Mouse (Mus musculus) midbrain, postnatal 0 days (tissue): ENCODE measurements around the gene Timp2. TPM values are rescaled to one million over a fixed set of nuclear protein-coding genes. Genes with fewer than 3 reads are reported as not detected.

ENCODE experiments used
- ATAC-seq: fragments of 200-750 bp; cut with Nextera tagmentation; 2 replicates; pipeline ENCODE4 v1.8.0; 2017; ENCODE audit warnings: moderate number of reproducible peaks, mild to moderate bottlenecking, moderate TSS enrichment, moderate library complexity; ENCODE audit not compliant: low FRiP score
- DNase-seq: peaks from one replicate; pipeline ENCODE4 v3.0.0-alpha.2; 2015; ENCODE audit warnings: low spot score
- H3K27ac ChIP-seq: fragments of 300-500 bp; sonication (generic); 2 replicates; pipeline ENCODE4 v1.5.1; 2014; ENCODE audit warnings: low read depth, mild to moderate bottlenecking, low read length, mixed read lengths
- H3K27me3 ChIP-seq: fragments of 300-500 bp; sonication (generic); 2 replicates; pipeline ENCODE4 v1.6.1; 2014; ENCODE audit warnings: low read length, control low read depth, mixed read lengths; ENCODE audit not compliant: insufficient read depth
- H3K36me3 ChIP-seq: fragments of 300-500 bp; sonication (generic); 2 replicates; pipeline ENCODE4 v1.6.1; 2014; ENCODE audit warnings: low read length, control low read depth, mixed read lengths; ENCODE audit not compliant: insufficient read depth
- H3K4me1 ChIP-seq: fragments of 300-500 bp; sonication (generic); 2 replicates; pipeline ENCODE4 v1.6.1; 2014; ENCODE audit warnings: mild to moderate bottlenecking, control low read depth, antibody characterized with exemption, low read length, mixed read lengths; ENCODE audit not compliant: insufficient read depth
- H3K4me2 ChIP-seq: fragments of 300-500 bp; sonication (generic); 2 replicates; pipeline ENCODE4 v1.6.1; 2014; ENCODE audit warnings: low read depth, mild to moderate bottlenecking, low read length, mixed read lengths; ENCODE audit not compliant: poor library complexity, severe bottlenecking
- H3K4me3 ChIP-seq: fragments of 300-500 bp; sonication (generic); 2 replicates; pipeline ENCODE4 v1.5.1; 2014; ENCODE audit warnings: low read depth, mild to moderate bottlenecking, low read length, moderate library complexity
- H3K9ac ChIP-seq: fragments of 300-500 bp; sonication (generic); replicated peaks from 2 replicates; pipeline ENCODE4 v1.6.1; 2014; ENCODE audit warnings: mild to moderate bottlenecking, low read length, moderate library complexity, mixed read lengths; ENCODE audit not compliant: poor library complexity, severe bottlenecking
- H3K9me3 ChIP-seq: fragments of 300-500 bp; sonication (generic); 2 replicates; pipeline ENCODE4 v1.6.1; 2016; ENCODE audit warnings: low read length, control low read depth
- CTCF ChIP-seq: IDR thresholded peaks from 2 replicates; pipeline ENCODE4 v1.5.1; 2016; ENCODE audit warnings: antibody characterized with exemption, mild to moderate bottlenecking
- WGBS: fragments of 180-500 bp; shearing (Covaris S2); extraction: QIAGEN DNeasy Blood & Tissue Kit; methylation state at CpG from one replicate; pipeline ENCODE4 v1.1.7; 2014; 5-methylcytosine and 5-hydroxymethylcytosine counted together
- polyA plus RNA-seq: library from polyadenylated mRNA; unstranded; fragments of >200 nt; fragmentation: Nextera tagmentation; extraction: Ambion mirVana; gene quantifications from 2 replicates; pipeline ENCODE4 v1.2.1, GENCODE M21; 2015
- total RNA-seq: library from RNA; depleted of rRNA; stranded (reverse); fragments of >200 nt; gene quantifications from 2 replicates; pipeline ENCODE4 v1.2.3, GENCODE M21; 2014

The Timp2 gene
- total and polyA plus RNA-seq, 2 experiments from 2014 or later = 140 to 217 TPM

DNA sequence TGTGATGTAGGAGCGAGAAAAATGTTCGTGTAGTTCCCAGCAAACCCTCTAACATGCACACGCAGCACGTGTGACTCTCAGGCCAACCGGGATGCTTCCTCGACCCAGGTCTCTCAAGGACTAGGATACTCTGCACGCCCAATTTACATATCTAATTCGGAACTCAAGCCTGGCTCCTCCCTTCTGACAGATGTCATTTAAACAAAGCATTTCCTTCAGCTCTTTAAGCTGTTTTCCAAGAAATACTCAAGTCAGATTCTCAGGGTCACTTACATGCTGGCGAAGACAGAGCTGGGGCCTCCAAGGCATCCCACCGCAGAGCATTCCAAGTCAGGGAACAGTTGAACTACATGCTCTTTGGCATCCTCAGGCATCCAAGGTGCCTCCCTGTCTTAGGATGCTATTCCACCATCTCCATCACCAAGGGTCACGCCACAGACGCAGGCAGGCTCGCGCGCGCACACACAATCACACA lies 66.5 kb downstream of the Timp2 start:
- Histone ChIP-seq H3K4me2 (peak overlapping the region; percentile 85), H3K36me3 (peaks cover 32% of the 10 kb centered on the region), H3K4me1 (peaks cover 5% of the 10 kb centered on the region; the same call in 1 of the 2 replicates), H3K9me3 (no peaks in the 10 kb centered on the region), H3K9ac (peak overlapping the region; percentile 98), H3K4me3 (peak overlapping the region; percentile 91), H3K27me3 (no peaks in the 10 kb centered on the region), H3K27ac (peak overlapping the region; percentile 92)
- WGBS = under 1% methylated on average over 16 of the region's 16 CpGs
- DNase-seq (peak; percentile 58), ATAC-seq (no peak)
- TF ChIP-seq CTCF = no peak

- no peak for TF ChIP-seq CTCF
- Histone ChIP-seq H3K27me3 (no peaks in the 10 kb centered on the region), H3K4me1 (peaks cover 5% of the 10 kb centered on the region; the same call in 1 of the 2 replicates), H3K36me3 (peaks cover 46% of the 10 kb centered on the region), H3K4me2 (no peak overlapping the region), H3K27ac (no peak overlapping the region), H3K9ac (no peak overlapping the region), H3K4me3 (no peak overlapping the region), H3K9me3 (no peaks in the 10 kb centered on the region)
- DNase-seq (no peak), ATAC-seq (no peak)
- 97% methylated on average over 9 of the region's 9 CpGs for WGBS
Measured at GRCm38 (mm10) chr11:118287573-118287972, 68.0 kb downstream of the Timp2 start.

GRCm38 (mm10) chr11:118286434-118286833 lies 69.1 kb downstream of the Timp2 start:
- Histone ChIP-seq H3K27ac (no peak overlapping the region), H3K9me3 (no peaks in the 10 kb centered on the region), H3K9ac (no peak overlapping the region), H3K36me3 (peaks cover 53% of the 10 kb centered on the region), H3K4me2 (no peak overlapping the region), H3K4me1 (peaks cover 5% of the 10 kb centered on the region; the same call in 1 of the 2 replicates), H3K27me3 (no peaks in the 10 kb centered on the region), H3K4me3 (no peak overlapping the region)
- DNase-seq (no peak), ATAC-seq (no peak)
- WGBS = 94% methylated on average over 9 of the region's 9 CpGs
- no peak for TF ChIP-seq CTCF

DNA sequence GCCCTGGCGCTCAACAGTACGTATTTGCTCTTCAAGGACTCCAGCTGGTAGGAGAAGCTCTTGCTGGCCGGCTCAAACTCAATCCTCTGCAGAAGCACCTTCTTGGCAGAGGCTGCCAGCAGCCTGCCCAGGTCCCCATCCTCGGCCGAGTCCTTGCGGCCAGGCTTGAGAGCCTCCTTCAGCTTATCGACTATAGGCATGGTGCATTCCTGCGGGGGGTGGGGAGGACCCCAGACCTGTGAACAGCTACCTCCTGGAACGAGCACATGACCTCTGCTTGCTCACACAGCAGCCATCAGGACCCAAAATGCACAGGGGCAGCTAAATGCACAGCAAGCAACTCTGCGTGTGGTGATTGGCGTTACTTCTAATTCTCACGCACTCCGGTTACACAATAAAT lies 69.7 kb downstream of the Timp2 start:
- ATAC-seq (no peak), DNase-seq (no peak)
- no peak for TF ChIP-seq CTCF
- Histone ChIP-seq H3K4me3 (no peak overlapping the region), H3K4me2 (no peak overlapping the region), H3K9ac (no peak overlapping the region), H3K27ac (no peak overlapping the region), H3K9me3 (no peaks in the 10 kb centered on the region), H3K27me3 (no peaks in the 10 kb centered on the region), H3K36me3 (peaks cover 56% of the 10 kb centered on the region), H3K4me1 (peaks cover 5% of the 10 kb centered on the region; the same call in 1 of the 2 replicates)
- WGBS = 94% methylated on average over 13 of the region's 13 CpGs

DNA sequence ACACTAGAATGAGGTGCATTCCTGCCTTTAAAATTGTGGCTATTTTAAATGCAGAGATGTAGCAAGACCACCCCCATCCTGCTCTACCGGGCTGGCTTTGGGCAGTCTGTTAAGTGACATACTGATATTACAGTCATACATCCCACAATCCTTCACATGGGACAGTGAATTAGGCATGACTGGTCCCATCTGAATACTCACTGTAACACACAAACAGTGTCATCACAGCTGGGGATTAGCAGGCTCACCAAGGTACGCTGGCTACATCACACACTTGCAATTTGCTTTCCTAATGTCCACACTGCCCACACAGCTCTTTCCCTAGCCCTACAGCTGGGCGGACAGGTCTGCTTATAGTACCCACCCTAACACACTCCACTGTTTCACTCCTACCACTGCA lies 75.3 kb downstream of the Timp2 start:
- WGBS = 93% methylated on average over 3 of the region's 3 CpGs
- no peak for DNase-seq
- ATAC-seq = no peak
- no peak overlapping the region for H3K9ac ChIP-seq
- TF ChIP-seq CTCF = no peak
- H3K4me2 ChIP-seq = no peak overlapping the region
- no peaks in the 10 kb centered on the region for H3K9me3 ChIP-seq
- H3K4me3 ChIP-seq = no peak overlapping the region
- H3K27ac ChIP-seq = no peak overlapping the region
- peaks cover 86% of the 10 kb centered on the region for H3K36me3 ChIP-seq
- H3K27me3 ChIP-seq = no peaks in the 10 kb centered on the region
- H3K4me1 ChIP-seq = no peaks in the 10 kb centered on the region

GRCm38 (mm10) chr11:118276328-118276727 lies 79.2 kb downstream of the Timp2 start:
- no peak overlapping the region for H3K4me3 ChIP-seq
- no peaks in the 10 kb centered on the region for H3K4me1 ChIP-seq
- 91% methylated on average over 7 of the region's 7 CpGs for WGBS
- no peaks in the 10 kb centered on the region for H3K27me3 ChIP-seq
- H3K9me3 ChIP-seq = no peaks in the 10 kb centered on the region
- H3K4me2 ChIP-seq = no peak overlapping the region
- DNase-seq (no peak), ATAC-seq (no peak)
- H3K9ac ChIP-seq = no peak overlapping the region
- H3K36me3 ChIP-seq = peaks cover 89% of the 10 kb centered on the region
- TF ChIP-seq CTCF = no peak
- H3K27ac ChIP-seq = no peak overlapping the region
